Mouse (Mus musculus): ENCODE measurements at regions not wholly inside any gene's neighbourhood (a gene's known extent, or its start where the extent isn't known, plus 50 kb on each side); places are given as distances from the start of the nearest gene placed in this dataset.

DNA sequence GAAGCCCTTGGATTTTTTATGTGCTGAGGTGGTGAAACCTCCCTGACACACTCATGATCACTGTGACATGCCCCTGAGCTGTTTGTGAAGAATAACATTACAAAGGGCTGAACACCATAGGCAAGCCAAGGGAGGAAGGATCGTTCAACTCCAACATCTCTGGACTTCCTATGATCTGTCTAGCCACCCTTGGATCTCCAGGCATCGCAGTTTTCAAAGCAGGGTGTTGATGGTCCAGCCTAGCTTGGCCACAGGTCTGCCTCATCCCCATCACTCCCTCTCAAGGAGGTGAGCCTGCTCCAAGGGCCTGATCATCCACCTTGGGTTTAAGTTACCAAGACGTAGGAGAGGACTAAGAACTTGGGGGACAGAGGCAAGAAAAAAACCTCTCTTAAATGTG lies 268.5 kb downstream of the Cxcl12 start:
- 83% methylated on average over 3 of the region's 3 CpGs for WGBS
- DNase-seq (no peak), ATAC-seq (ENCODE audit: insufficient read depth) (no peak)
- no peak overlapping the region for H3K4me2 ChIP-seq
- H3K36me3 ChIP-seq (ENCODE audit: insufficient read depth), result no peaks in the 10 kb centered on the region
- H3K27me3 ChIP-seq (ENCODE audit: insufficient read depth, low read length), result no peaks in the 10 kb centered on the region
- no peaks in the 10 kb centered on the region for H3K9me3 ChIP-seq (ENCODE audit: low read depth, low read length)
- H3K9ac ChIP-seq, result no peak overlapping the region
- H3K4me3 ChIP-seq (ENCODE audit: low read depth, low read length), result no peak overlapping the region
- H3K4me1 ChIP-seq (ENCODE audit: insufficient read depth), result 0 out of 2 replicates have a peak, but pooled peaks cover 2% of the 10 kb centered on the region
- no peak for TF ChIP-seq CTCF (IDR thresholded peaks at IDR 0.05; ENCODE audit: low read depth)
- no peak overlapping the region for H3K27ac ChIP-seq (ENCODE audit: low read depth)

DNA sequence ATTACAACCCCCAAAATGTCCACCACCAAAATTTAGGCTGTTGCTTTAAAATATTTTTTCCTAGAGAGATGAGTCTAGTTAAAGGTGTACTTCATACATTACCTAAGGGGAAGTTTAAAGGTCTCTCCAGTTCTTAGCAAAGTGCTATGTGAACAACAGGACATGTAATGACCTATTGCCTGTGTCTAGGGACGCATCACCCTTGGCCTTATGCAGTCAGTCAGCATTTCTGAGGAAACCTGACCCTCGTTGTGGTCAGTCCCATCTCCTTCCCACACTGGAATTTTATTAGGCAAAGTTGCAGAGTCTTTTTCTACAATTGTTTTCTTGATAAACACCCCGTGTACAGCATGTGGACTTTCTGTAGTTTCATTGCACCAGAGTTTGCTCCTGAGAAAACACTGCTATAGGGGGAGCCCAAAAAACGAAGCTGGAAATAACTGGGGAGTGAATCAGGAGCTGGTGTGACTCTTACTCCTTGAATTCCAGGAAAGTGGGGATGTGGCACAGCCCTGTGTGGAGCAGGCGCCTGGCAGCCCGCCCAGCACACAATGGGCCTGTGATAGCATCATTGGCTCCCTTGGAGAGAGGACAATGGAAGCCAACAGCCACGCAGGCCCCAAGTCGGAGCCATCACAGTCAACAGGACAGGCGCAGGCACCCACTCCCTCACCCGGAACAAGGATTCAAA lies 269.2 kb downstream of the Cxcl12 start:
- H3K27me3 ChIP-seq (ENCODE audit: insufficient read depth, low read length), result no peaks in the 10 kb centered on the region
- no peak for TF ChIP-seq CTCF (IDR thresholded peaks at IDR 0.05; ENCODE audit: low read depth)
- H3K9me3 ChIP-seq (ENCODE audit: low read depth, low read length), result no peaks in the 10 kb centered on the region
- 0 out of 2 replicates have a peak, but pooled peaks cover 2% of the 10 kb centered on the region for H3K4me1 ChIP-seq (ENCODE audit: insufficient read depth)
- ATAC-seq (ENCODE audit: insufficient read depth), result no peak
- H3K4me3 ChIP-seq (ENCODE audit: low read depth, low read length), result no peak overlapping the region
- DNase-seq, result peak; percentile 37
- H3K9ac ChIP-seq, result no peak overlapping the region
- WGBS, result 63% methylated on average over 10 of the region's 10 CpGs
- no peaks in the 10 kb centered on the region for H3K36me3 ChIP-seq (ENCODE audit: insufficient read depth)
- H3K4me2 ChIP-seq, result no peak overlapping the region
- no peak overlapping the region for H3K27ac ChIP-seq (ENCODE audit: low read depth)

DNA sequence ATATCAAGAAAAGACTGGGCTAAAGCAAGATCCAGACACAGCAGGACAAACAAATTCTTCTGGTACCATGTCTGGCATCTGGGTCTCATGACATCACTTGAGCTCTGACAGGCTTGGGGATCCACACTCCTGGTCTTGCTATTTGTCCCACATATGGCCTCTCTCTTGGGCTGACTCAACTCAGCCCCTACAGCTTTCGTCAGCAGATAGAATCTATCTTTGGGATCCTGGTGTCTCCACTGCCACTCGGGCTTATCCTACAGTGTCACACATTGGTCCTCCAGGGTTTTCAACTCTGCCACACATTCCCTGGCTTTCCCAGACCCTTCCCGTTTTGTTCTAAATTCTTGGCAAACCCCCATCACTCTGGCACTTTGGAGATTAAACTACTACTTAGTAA lies 280.3 kb downstream of the Cxcl12 start:
- WGBS, result 66% methylated on average over 3 of the region's 3 CpGs
- H3K4me3 ChIP-seq (ENCODE audit: low read depth, low read length), result no peak overlapping the region

GRCm38 (mm10) chr6:117451001-117451400 lies 282.7 kb downstream of the Cxcl12 start:
- Histone ChIP-seq H3K9me3 (ENCODE audit: low read depth, low read length) (no peaks in the 10 kb centered on the region), H3K36me3 (ENCODE audit: insufficient read depth) (no peaks in the 10 kb centered on the region), H3K4me2 (no peak overlapping the region), H3K27me3 (ENCODE audit: insufficient read depth, low read length) (no peaks in the 10 kb centered on the region), H3K27ac (ENCODE audit: low read depth) (no peak overlapping the region), H3K9ac (no peak overlapping the region), H3K4me1 (ENCODE audit: insufficient read depth) (no peaks in the 10 kb centered on the region), H3K4me3 (ENCODE audit: low read depth, low read length) (no peak overlapping the region)
- ATAC-seq (ENCODE audit: insufficient read depth), result no peak
- 65% methylated on average over 5 of the region's 5 CpGs for WGBS
- DNase-seq, result peak; percentile 22
- no peak for TF ChIP-seq CTCF (IDR thresholded peaks at IDR 0.05; ENCODE audit: low read depth)

More for the DNA sequence above, 280.3 kb downstream of the Cxcl12 start:
- Histone ChIP-seq H3K4me2 (no peak overlapping the region), H3K9me3 (ENCODE audit: low read depth, low read length) (no peaks in the 10 kb centered on the region), H3K4me1 (ENCODE audit: insufficient read depth) (no peaks in the 10 kb centered on the region), H3K9ac (no peak overlapping the region), H3K36me3 (ENCODE audit: insufficient read depth) (no peaks in the 10 kb centered on the region), H3K27me3 (ENCODE audit: insufficient read depth, low read length) (no peaks in the 10 kb centered on the region), H3K27ac (ENCODE audit: low read depth) (no peak overlapping the region)
- no peak for TF ChIP-seq CTCF (IDR thresholded peaks at IDR 0.05; ENCODE audit: low read depth)
- DNase-seq (no peak), ATAC-seq (ENCODE audit: insufficient read depth) (no peak)

GRCm38 (mm10) chr6:117460193-117460592 lies 291.9 kb downstream of the Cxcl12 start:
- H3K9me3 ChIP-seq (ENCODE audit: low read depth, low read length), result no peaks in the 10 kb centered on the region
- no peak overlapping the region for H3K4me3 ChIP-seq (ENCODE audit: low read depth, low read length)
- WGBS, result 40% methylated on average over 5 of the region's 5 CpGs
- H3K9ac ChIP-seq, result no peak overlapping the region
- H3K4me2 ChIP-seq, result no peak overlapping the region
- TF ChIP-seq CTCF (IDR thresholded peaks at IDR 0.05; ENCODE audit: low read depth), result no peak
- H3K27ac ChIP-seq (ENCODE audit: low read depth), result no peak overlapping the region
- DNase-seq, result no peak
- no peaks in the 10 kb centered on the region for H3K4me1 ChIP-seq (ENCODE audit: insufficient read depth)
- H3K36me3 ChIP-seq (ENCODE audit: insufficient read depth), result no peaks in the 10 kb centered on the region
- H3K27me3 ChIP-seq (ENCODE audit: insufficient read depth, low read length), result no peaks in the 10 kb centered on the region
- no peak for ATAC-seq (ENCODE audit: insufficient read depth)

- Histone ChIP-seq H3K36me3 (ENCODE audit: insufficient read depth) (no peaks in the 10 kb centered on the region), H3K4me2 (no peak overlapping the region), H3K9ac (no peak overlapping the region), H3K27me3 (ENCODE audit: insufficient read depth, low read length) (no peaks in the 10 kb centered on the region), H3K27ac (ENCODE audit: low read depth) (no peak overlapping the region), H3K4me1 (ENCODE audit: insufficient read depth) (no peaks in the 10 kb centered on the region), H3K9me3 (ENCODE audit: low read depth, low read length) (no peaks in the 10 kb centered on the region), H3K4me3 (ENCODE audit: low read depth, low read length) (no peak overlapping the region)
- WGBS, result 73% methylated on average over 4 of the region's 4 CpGs
- no peak for ATAC-seq (ENCODE audit: insufficient read depth)
- no peak for DNase-seq
- TF ChIP-seq CTCF (IDR thresholded peaks at IDR 0.05; ENCODE audit: low read depth), result no peak
Measured at GRCm38 (mm10) chr6:117465165-117465564, 296.8 kb downstream of the Cxcl12 start.

GRCm38 (mm10) chr6:117465606-117466174 lies 297.4 kb downstream of the Cxcl12 start:
- 47% methylated on average over 5 of the region's 5 CpGs for WGBS
- Histone ChIP-seq H3K4me1 (ENCODE audit: insufficient read depth) (no peaks in the 10 kb centered on the region), H3K4me2 (no peak overlapping the region), H3K36me3 (ENCODE audit: insufficient read depth) (no peaks in the 10 kb centered on the region), H3K9ac (no peak overlapping the region), H3K27me3 (ENCODE audit: insufficient read depth, low read length) (no peaks in the 10 kb centered on the region), H3K9me3 (ENCODE audit: low read depth, low read length) (no peaks in the 10 kb centered on the region), H3K4me3 (ENCODE audit: low read depth, low read length) (no peak overlapping the region), H3K27ac (ENCODE audit: low read depth) (no peak overlapping the region)
- no peak for TF ChIP-seq CTCF (IDR thresholded peaks at IDR 0.05; ENCODE audit: low read depth)
- ATAC-seq (ENCODE audit: insufficient read depth) (no peak), DNase-seq (no peak)
